Mouse (Mus musculus): ENCODE measurements at regions not wholly inside any gene's neighbourhood (a gene's known extent, or its start where the extent isn't known, plus 50 kb on each side); places are given as distances from the start of the nearest gene placed in this dataset.

- H3K4me1 ChIP-seq (ENCODE audit: control insufficient read depth, insufficient read depth, low read depth, low read length), result peaks cover 7% of the 10 kb centered on the region
These were observed 317.5 kb downstream of the Icos start for GRCm38 (mm10) chr1:61295219-61295618.

GRCm38 (mm10) chr1:61296831-61297230 lies 319.1 kb downstream of the Icos start:
- H3K27me3 ChIP-seq (replicated peaks; ENCODE audit: control insufficient read depth, insufficient read depth, low read length), result no peaks in the 10 kb centered on the region
- peaks cover 17% of the 10 kb centered on the region for H3K4me1 ChIP-seq (ENCODE audit: control insufficient read depth, insufficient read depth, low read depth, low read length)
- no peak overlapping the region for H3K4me2 ChIP-seq (ENCODE audit: low read length)
- H3K4me3 ChIP-seq (ENCODE audit: low read length), result no peak overlapping the region
- no peaks in the 10 kb centered on the region for H3K9me3 ChIP-seq (ENCODE audit: control insufficient read depth, low read length)
- no peak overlapping the region for H3K27ac ChIP-seq (ENCODE audit: low read depth, low read length)
- H3K9ac ChIP-seq (ENCODE audit: low read depth, low read length), result no peak overlapping the region
- WGBS, result 29% methylated on average over 4 of the region's 4 CpGs
- no peak for ATAC-seq
- no peaks in the 10 kb centered on the region for H3K36me3 ChIP-seq (ENCODE audit: control insufficient read depth, insufficient read depth, low read length)

More at GRCm38 (mm10) chr1:61295219-61295618, 317.5 kb downstream of the Icos start:
- Histone ChIP-seq H3K4me2 (ENCODE audit: low read length) (no peak overlapping the region), H3K9me3 (ENCODE audit: control insufficient read depth, low read length) (no peaks in the 10 kb centered on the region), H3K27ac (ENCODE audit: low read depth, low read length) (no peak overlapping the region), H3K4me3 (ENCODE audit: low read length) (no peak overlapping the region), H3K36me3 (ENCODE audit: control insufficient read depth, insufficient read depth, low read length) (no peaks in the 10 kb centered on the region), H3K27me3 (replicated peaks; ENCODE audit: control insufficient read depth, insufficient read depth, low read length) (no peaks in the 10 kb centered on the region), H3K9ac (ENCODE audit: low read depth, low read length) (no peak overlapping the region)
- no peak for ATAC-seq
- WGBS, result 79% methylated on average over 3 of the region's 3 CpGs

GRCm38 (mm10) chr1:61297361-61297760 lies 319.6 kb downstream of the Icos start:
- Histone ChIP-seq H3K4me1 (ENCODE audit: control insufficient read depth, insufficient read depth, low read depth, low read length) (peaks cover 19% of the 10 kb centered on the region), H3K9me3 (ENCODE audit: control insufficient read depth, low read length) (no peaks in the 10 kb centered on the region), H3K27ac (ENCODE audit: low read depth, low read length) (no peak overlapping the region), H3K4me3 (ENCODE audit: low read length) (no peak overlapping the region), H3K36me3 (ENCODE audit: control insufficient read depth, insufficient read depth, low read length) (no peaks in the 10 kb centered on the region), H3K4me2 (ENCODE audit: low read length) (no peak overlapping the region), H3K9ac (ENCODE audit: low read depth, low read length) (no peak overlapping the region), H3K27me3 (replicated peaks; ENCODE audit: control insufficient read depth, insufficient read depth, low read length) (no peaks in the 10 kb centered on the region)
- WGBS, result 71% methylated on average over 3 of the region's 3 CpGs
- ATAC-seq, result no peak

GRCm38 (mm10) chr1:61298064-61298463 lies 320.3 kb downstream of the Icos start:
- Histone ChIP-seq H3K27me3 (replicated peaks; ENCODE audit: control insufficient read depth, insufficient read depth, low read length) (no peaks in the 10 kb centered on the region), H3K27ac (ENCODE audit: low read depth, low read length) (peak overlapping the region; percentile 57), H3K9me3 (ENCODE audit: control insufficient read depth, low read length) (no peaks in the 10 kb centered on the region), H3K36me3 (ENCODE audit: control insufficient read depth, insufficient read depth, low read length) (no peaks in the 10 kb centered on the region), H3K9ac (ENCODE audit: low read depth, low read length) (no peak overlapping the region), H3K4me1 (ENCODE audit: control insufficient read depth, insufficient read depth, low read depth, low read length) (peaks cover 21% of the 10 kb centered on the region), H3K4me3 (ENCODE audit: low read length) (no peak overlapping the region), H3K4me2 (ENCODE audit: low read length) (no peak overlapping the region)
- whole genome bisulfite sequencing, result 21% methylated on average over 3 of the region's 3 CpGs
- ATAC-seq, result peak; percentile 23; the same call in 1 of the 2 replicates

GRCm38 (mm10) chr1:61298779-61299178 lies 321.1 kb downstream of the Icos start:
- Histone ChIP-seq H3K27me3 (replicated peaks; ENCODE audit: control insufficient read depth, insufficient read depth, low read length) (no peaks in the 10 kb centered on the region), H3K4me3 (ENCODE audit: low read length) (no peak overlapping the region), H3K27ac (ENCODE audit: low read depth, low read length) (peak overlapping the region; percentile 57; the same call in 1 of the 2 replicates), H3K4me1 (ENCODE audit: control insufficient read depth, insufficient read depth, low read depth, low read length) (peaks cover 21% of the 10 kb centered on the region), H3K9ac (ENCODE audit: low read depth, low read length) (no peak overlapping the region), H3K9me3 (ENCODE audit: control insufficient read depth, low read length) (no peaks in the 10 kb centered on the region), H3K36me3 (ENCODE audit: control insufficient read depth, insufficient read depth, low read length) (no peaks in the 10 kb centered on the region), H3K4me2 (ENCODE audit: low read length) (no peak overlapping the region)
- WGBS, result 56% methylated on average over 6 of the region's 6 CpGs
- no peak for ATAC-seq

- H3K36me3 ChIP-seq (ENCODE audit: control insufficient read depth, insufficient read depth, low read length), result no peaks in the 10 kb centered on the region
- H3K9me3 ChIP-seq (ENCODE audit: control insufficient read depth, low read length), result no peaks in the 10 kb centered on the region
- H3K27me3 ChIP-seq (replicated peaks; ENCODE audit: control insufficient read depth, insufficient read depth, low read length), result no peaks in the 10 kb centered on the region
- H3K4me3 ChIP-seq (ENCODE audit: low read length), result no peak overlapping the region
- no peak overlapping the region for H3K4me2 ChIP-seq (ENCODE audit: low read length)
- ATAC-seq, result no peak
- H3K9ac ChIP-seq (ENCODE audit: low read depth, low read length), result no peak overlapping the region
- WGBS, result 54% methylated on average over 4 of the region's 4 CpGs
- H3K4me1 ChIP-seq (ENCODE audit: control insufficient read depth, insufficient read depth, low read depth, low read length), result peaks cover 21% of the 10 kb centered on the region
- no peak overlapping the region for H3K27ac ChIP-seq (ENCODE audit: low read depth, low read length)
These were observed 322.8 kb downstream of the Icos start for GRCm38 (mm10) chr1:61300491-61300890.

GRCm38 (mm10) chr1:61301041-61302030 lies 323.6 kb downstream of the Icos start:
- H3K4me1 ChIP-seq (ENCODE audit: control insufficient read depth, insufficient read depth, low read depth, low read length), result peaks cover 21% of the 10 kb centered on the region

GRCm38 (mm10) chr1:61302570-61303071 lies 324.9 kb downstream of the Icos start:
- Histone ChIP-seq H3K9me3 (ENCODE audit: control insufficient read depth, low read length) (no peaks in the 10 kb centered on the region), H3K27ac (ENCODE audit: low read depth, low read length) (no peak overlapping the region), H3K27me3 (replicated peaks; ENCODE audit: control insufficient read depth, insufficient read depth, low read length) (no peaks in the 10 kb centered on the region), H3K4me1 (ENCODE audit: control insufficient read depth, insufficient read depth, low read depth, low read length) (peaks cover 17% of the 10 kb centered on the region), H3K4me2 (ENCODE audit: low read length) (no peak overlapping the region), H3K36me3 (ENCODE audit: control insufficient read depth, insufficient read depth, low read length) (no peaks in the 10 kb centered on the region), H3K4me3 (ENCODE audit: low read length) (no peak overlapping the region), H3K9ac (ENCODE audit: low read depth, low read length) (no peak overlapping the region)
- 39% methylated on average over 8 of the region's 8 CpGs for WGBS
- ATAC-seq, result peak; percentile 66

More at GRCm38 (mm10) chr1:61301041-61302030, 323.6 kb downstream of the Icos start:
- H3K4me2 ChIP-seq (ENCODE audit: low read length), result no peak overlapping the region
- no peaks in the 10 kb centered on the region for H3K27me3 ChIP-seq (replicated peaks; ENCODE audit: control insufficient read depth, insufficient read depth, low read length)
- H3K27ac ChIP-seq (ENCODE audit: low read depth, low read length), result no peak overlapping the region
- no peak overlapping the region for H3K4me3 ChIP-seq (ENCODE audit: low read length)
- peak; percentile 32; the same call in 1 of the 2 replicates for ATAC-seq
- H3K9me3 ChIP-seq (ENCODE audit: control insufficient read depth, low read length), result no peaks in the 10 kb centered on the region
- H3K9ac ChIP-seq (ENCODE audit: low read depth, low read length), result no peak overlapping the region
- no peaks in the 10 kb centered on the region for H3K36me3 ChIP-seq (ENCODE audit: control insufficient read depth, insufficient read depth, low read length)
- WGBS, result 34% methylated on average over 24 of the region's 24 CpGs

- no peaks in the 10 kb centered on the region for H3K36me3 ChIP-seq (ENCODE audit: control insufficient read depth, insufficient read depth, low read length)
- 45% methylated on average over 8 of the region's 8 CpGs for WGBS
- H3K27ac ChIP-seq (ENCODE audit: low read depth, low read length), result no peak overlapping the region
- no peak for ATAC-seq
- H3K4me3 ChIP-seq (ENCODE audit: low read length), result no peak overlapping the region
- H3K9ac ChIP-seq (ENCODE audit: low read depth, low read length), result no peak overlapping the region
- no peak overlapping the region for H3K4me2 ChIP-seq (ENCODE audit: low read length)
- peaks cover 7% of the 10 kb centered on the region for H3K4me1 ChIP-seq (ENCODE audit: control insufficient read depth, insufficient read depth, low read depth, low read length)
- H3K9me3 ChIP-seq (ENCODE audit: control insufficient read depth, low read length), result no peaks in the 10 kb centered on the region
- H3K27me3 ChIP-seq (replicated peaks; ENCODE audit: control insufficient read depth, insufficient read depth, low read length), result no peaks in the 10 kb centered on the region
These were observed 328.6 kb downstream of the Icos start for GRCm38 (mm10) chr1:61306296-61306695.
